Mouse (Mus musculus): ENCODE data around the gene Hnf4a. TPM values are rescaled to one million over a fixed set of nuclear protein-coding genes. Genes with fewer than 3 reads are reported as not detected.
A peak's percentile ranks its signal among the peaks of the same experiment; 100 is the strongest.

Hnf4a gene
- polyA plus RNA-seq, 1 experiment from 2014 or later: 18.9 TPM

DNA sequence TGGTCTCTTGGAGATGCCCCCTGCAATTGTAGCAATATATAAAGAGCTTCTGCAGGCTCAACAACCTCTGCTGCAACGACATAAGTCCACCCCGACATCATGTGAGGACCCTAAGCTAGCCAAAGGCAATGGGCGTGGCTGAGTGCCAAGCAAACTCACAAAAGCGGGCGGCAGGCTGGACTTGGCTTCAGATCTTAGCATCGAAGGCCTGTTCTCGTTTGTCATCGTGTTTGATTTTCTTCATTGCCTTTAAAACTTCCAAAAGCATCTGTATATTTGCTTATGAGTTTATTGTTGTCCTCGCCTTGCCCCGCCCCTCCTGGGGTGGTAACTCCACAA, 77.4 kb downstream of the Hnf4a start:
- no peaks in the 10 kb centered on the region for H3K9me3 ChIP-seq (ENCODE audit: control insufficient read depth, low read depth, low read length)
- H3K4me1 ChIP-seq (ENCODE audit: control insufficient read depth, insufficient read depth, low read length): no peaks in the 10 kb centered on the region
- WGBS: 77% methylated on average over 10 of the region's 10 CpGs
- no peaks in the 10 kb centered on the region for H3K36me3 ChIP-seq (ENCODE audit: control insufficient read depth, insufficient read depth, low read length)
- ATAC-seq (ENCODE audit: insufficient number of reproducible peaks, insufficient read depth, low FRiP score, low read depth): no peak
- no peak overlapping the region for H3K4me3 ChIP-seq (ENCODE audit: low read depth, low read length)
- no peak overlapping the region for H3K27ac ChIP-seq (ENCODE audit: low read length)
- H3K4me2 ChIP-seq (replicated peaks; ENCODE audit: low read depth, low read length): no peak overlapping the region
- no peak overlapping the region for H3K9ac ChIP-seq (replicated peaks; ENCODE audit: low read depth, low read length)
- no peaks in the 10 kb centered on the region for H3K27me3 ChIP-seq (ENCODE audit: control insufficient read depth, insufficient read depth, low read length)

DNA sequence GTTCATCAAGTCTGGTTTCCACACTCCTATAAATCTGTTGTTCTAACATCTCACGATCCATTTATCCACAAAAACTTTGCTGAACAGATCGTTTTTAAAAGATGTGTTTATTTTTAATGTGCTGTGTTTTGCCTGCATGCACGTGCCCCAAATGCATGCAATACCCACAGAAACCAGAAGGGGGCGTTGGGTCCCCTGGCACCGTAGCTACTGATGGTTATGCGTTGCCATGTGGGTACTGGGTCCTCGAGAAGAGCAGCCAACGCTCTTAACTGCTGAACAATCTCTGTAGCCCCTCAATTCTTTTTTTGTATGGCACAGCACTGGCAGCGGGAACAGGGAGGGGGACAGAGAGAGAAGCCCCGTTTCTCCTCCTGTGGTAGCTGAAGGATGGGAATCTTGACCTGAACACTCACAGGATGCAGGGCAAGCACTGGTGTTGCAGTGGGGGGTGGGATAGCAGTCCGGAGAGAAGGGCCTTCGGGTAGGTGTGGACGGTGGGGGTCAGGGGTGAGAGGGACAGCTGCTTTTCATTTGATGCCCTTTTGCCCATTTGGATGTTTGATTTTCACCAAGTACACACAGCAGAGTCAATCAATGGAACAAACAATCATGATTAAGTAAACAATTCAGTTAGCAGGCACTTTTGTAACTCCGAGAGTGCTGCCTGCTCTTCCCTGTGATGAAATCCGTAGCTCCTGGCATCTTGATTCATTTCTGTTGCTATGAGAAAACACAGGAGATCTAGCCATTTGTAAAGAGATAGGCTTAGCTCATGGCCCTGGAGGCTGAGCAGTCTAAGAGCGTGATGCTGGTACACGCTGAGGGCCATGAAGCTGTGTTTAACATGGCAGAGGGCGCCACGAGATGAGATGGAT, 80.0 kb downstream of the Hnf4a start:
- Histone ChIP-seq H3K4me3 (ENCODE audit: low read depth, low read length) (no peak overlapping the region), H3K9me3 (ENCODE audit: control insufficient read depth, low read depth, low read length) (no peaks in the 10 kb centered on the region), H3K4me2 (replicated peaks; ENCODE audit: low read depth, low read length) (no peak overlapping the region), H3K27me3 (ENCODE audit: control insufficient read depth, insufficient read depth, low read length) (no peaks in the 10 kb centered on the region), H3K36me3 (ENCODE audit: control insufficient read depth, insufficient read depth, low read length) (no peaks in the 10 kb centered on the region), H3K27ac (ENCODE audit: low read length) (no peak overlapping the region), H3K9ac (replicated peaks; ENCODE audit: low read depth, low read length) (no peak overlapping the region), H3K4me1 (ENCODE audit: control insufficient read depth, insufficient read depth, low read length) (no peaks in the 10 kb centered on the region)
- 33% methylated on average over 19 of the region's 19 CpGs for WGBS
- ATAC-seq (ENCODE audit: insufficient number of reproducible peaks, insufficient read depth, low FRiP score, low read depth): no peak

DNA sequence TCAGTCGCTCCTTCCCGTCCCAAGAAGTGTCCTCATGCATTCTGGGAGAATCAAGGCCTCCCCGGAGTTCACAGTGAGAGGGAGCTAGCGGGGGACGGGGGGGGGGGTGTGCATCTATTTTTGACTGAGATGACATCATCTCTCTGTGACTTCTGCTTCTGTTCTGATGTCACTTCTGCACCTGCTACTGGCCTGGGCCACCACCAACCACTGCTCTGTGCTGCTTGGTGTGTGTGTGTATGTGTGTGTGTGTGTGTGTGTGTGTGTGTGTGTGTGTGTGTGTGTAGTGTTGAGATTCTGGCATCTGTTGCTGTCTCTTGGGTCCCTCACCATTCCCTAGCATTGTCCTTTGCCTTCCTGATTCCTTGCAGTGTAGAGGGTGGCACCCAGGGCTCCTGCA, 80.9 kb downstream of the Hnf4a start:
- Histone ChIP-seq H3K4me2 (replicated peaks; ENCODE audit: low read depth, low read length) (no peak overlapping the region), H3K27me3 (ENCODE audit: control insufficient read depth, insufficient read depth, low read length) (no peaks in the 10 kb centered on the region), H3K27ac (ENCODE audit: low read length) (no peak overlapping the region), H3K4me3 (ENCODE audit: low read depth, low read length) (no peak overlapping the region), H3K9me3 (ENCODE audit: control insufficient read depth, low read depth, low read length) (no peaks in the 10 kb centered on the region), H3K9ac (replicated peaks; ENCODE audit: low read depth, low read length) (no peak overlapping the region), H3K36me3 (ENCODE audit: control insufficient read depth, insufficient read depth, low read length) (no peaks in the 10 kb centered on the region), H3K4me1 (ENCODE audit: control insufficient read depth, insufficient read depth, low read length) (no peaks in the 10 kb centered on the region)
- ATAC-seq (ENCODE audit: insufficient number of reproducible peaks, insufficient read depth, low FRiP score, low read depth): no peak
- WGBS: 68% methylated on average over 5 of the region's 5 CpGs

DNA sequence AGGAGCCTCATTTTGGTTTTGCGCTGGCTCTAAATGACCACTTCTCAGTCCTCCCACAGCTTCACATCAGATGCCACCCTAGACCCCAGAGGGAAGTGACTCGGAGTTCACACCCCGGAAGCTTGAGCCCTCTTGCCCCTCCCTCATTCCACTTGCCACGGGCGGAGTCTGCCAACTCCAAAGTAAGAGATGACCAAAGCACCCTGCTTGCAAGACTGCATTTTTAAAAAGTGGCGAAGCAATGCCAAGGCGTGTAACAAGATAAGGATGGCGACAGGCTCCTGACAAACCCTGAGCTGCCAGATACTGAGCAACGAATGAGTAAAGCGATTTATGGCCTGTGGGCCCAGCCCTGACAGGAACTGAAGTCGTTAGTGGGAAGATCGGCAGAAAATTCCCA, 83.6 kb downstream of the Hnf4a start:
- no peaks in the 10 kb centered on the region for H3K36me3 ChIP-seq (ENCODE audit: control insufficient read depth, insufficient read depth, low read length)
- H3K4me3 ChIP-seq (ENCODE audit: low read depth, low read length): no peak overlapping the region
- WGBS: 58% methylated on average over 12 of the region's 12 CpGs
- peaks cover 3% of the 10 kb centered on the region; the same call in 1 of the 2 replicates for H3K4me1 ChIP-seq (ENCODE audit: control insufficient read depth, insufficient read depth, low read length)
- no peaks in the 10 kb centered on the region for H3K9me3 ChIP-seq (ENCODE audit: control insufficient read depth, low read depth, low read length)
- no peak overlapping the region for H3K9ac ChIP-seq (replicated peaks; ENCODE audit: low read depth, low read length)
- H3K27me3 ChIP-seq (ENCODE audit: control insufficient read depth, insufficient read depth, low read length): no peaks in the 10 kb centered on the region
- H3K4me2 ChIP-seq (replicated peaks; ENCODE audit: low read depth, low read length): no peak overlapping the region
- H3K27ac ChIP-seq (ENCODE audit: low read length): no peak overlapping the region
- no peak for ATAC-seq (ENCODE audit: insufficient number of reproducible peaks, insufficient read depth, low FRiP score, low read depth)

DNA sequence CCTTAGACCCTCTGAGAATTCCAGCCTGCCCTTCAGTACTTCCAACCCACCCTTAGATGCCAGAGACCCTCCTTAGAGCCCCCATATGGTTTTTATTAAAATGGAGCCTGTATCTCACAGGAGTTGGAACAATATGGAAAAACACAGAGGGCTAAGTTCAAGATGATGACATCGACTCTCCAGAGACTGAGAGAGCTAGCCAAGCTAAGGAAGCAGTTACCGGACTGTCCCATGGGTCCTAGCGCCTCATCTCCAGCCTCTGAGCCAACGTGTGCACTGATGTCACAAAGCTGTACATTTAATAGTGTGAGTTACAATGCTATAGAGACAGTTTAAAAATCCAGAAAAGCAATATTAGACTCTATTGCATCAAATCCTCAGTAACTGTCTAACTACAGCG, 84.4 kb downstream of the Hnf4a start:
- Histone ChIP-seq H3K27me3 (ENCODE audit: control insufficient read depth, insufficient read depth, low read length) (no peaks in the 10 kb centered on the region), H3K36me3 (ENCODE audit: control insufficient read depth, insufficient read depth, low read length) (no peaks in the 10 kb centered on the region), H3K4me3 (ENCODE audit: low read depth, low read length) (no peak overlapping the region), H3K9me3 (ENCODE audit: control insufficient read depth, low read depth, low read length) (no peaks in the 10 kb centered on the region), H3K4me2 (replicated peaks; ENCODE audit: low read depth, low read length) (no peak overlapping the region), H3K9ac (replicated peaks; ENCODE audit: low read depth, low read length) (no peak overlapping the region), H3K27ac (ENCODE audit: low read length) (no peak overlapping the region), H3K4me1 (ENCODE audit: control insufficient read depth, insufficient read depth, low read length) (peaks cover 4% of the 10 kb centered on the region; the same call in 1 of the 2 replicates)
- no peak for ATAC-seq (ENCODE audit: insufficient number of reproducible peaks, insufficient read depth, low FRiP score, low read depth)
- WGBS: 73% methylated on average over 5 of the region's 5 CpGs

DNA sequence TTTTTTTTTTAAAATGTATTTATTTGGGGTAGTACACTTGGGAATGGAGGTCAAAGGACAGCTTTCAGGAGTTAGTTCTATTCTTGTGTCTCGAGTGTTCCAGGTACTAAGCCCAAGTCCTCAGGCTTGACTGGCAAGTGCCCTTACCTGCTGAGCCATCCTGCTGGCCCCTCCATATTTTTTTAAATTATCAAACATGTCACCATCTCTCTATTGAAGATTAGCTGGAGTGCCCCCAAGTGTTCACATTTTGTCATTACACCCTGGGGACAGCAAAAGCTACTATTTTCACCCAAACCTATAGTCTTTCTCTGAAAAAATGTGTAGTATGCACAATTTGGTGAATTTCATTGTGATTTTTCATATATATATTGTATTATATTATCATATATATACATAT, 85.5 kb downstream of the Hnf4a start:
- H3K27ac ChIP-seq (ENCODE audit: low read length): no peak overlapping the region
- H3K9me3 ChIP-seq (ENCODE audit: control insufficient read depth, low read depth, low read length): no peaks in the 10 kb centered on the region
- H3K27me3 ChIP-seq (ENCODE audit: control insufficient read depth, insufficient read depth, low read length): no peaks in the 10 kb centered on the region
- H3K4me1 ChIP-seq (ENCODE audit: control insufficient read depth, insufficient read depth, low read length): peaks cover 8% of the 10 kb centered on the region; the same call in 1 of the 2 replicates
- 70% methylated on average over 1 of the region's 1 CpGs for WGBS
- no peak for ATAC-seq (ENCODE audit: insufficient number of reproducible peaks, insufficient read depth, low FRiP score, low read depth)
- no peak overlapping the region for H3K4me2 ChIP-seq (replicated peaks; ENCODE audit: low read depth, low read length)
- no peaks in the 10 kb centered on the region for H3K36me3 ChIP-seq (ENCODE audit: control insufficient read depth, insufficient read depth, low read length)
- H3K4me3 ChIP-seq (ENCODE audit: low read depth, low read length): no peak overlapping the region
- no peak overlapping the region for H3K9ac ChIP-seq (replicated peaks; ENCODE audit: low read depth, low read length)

DNA sequence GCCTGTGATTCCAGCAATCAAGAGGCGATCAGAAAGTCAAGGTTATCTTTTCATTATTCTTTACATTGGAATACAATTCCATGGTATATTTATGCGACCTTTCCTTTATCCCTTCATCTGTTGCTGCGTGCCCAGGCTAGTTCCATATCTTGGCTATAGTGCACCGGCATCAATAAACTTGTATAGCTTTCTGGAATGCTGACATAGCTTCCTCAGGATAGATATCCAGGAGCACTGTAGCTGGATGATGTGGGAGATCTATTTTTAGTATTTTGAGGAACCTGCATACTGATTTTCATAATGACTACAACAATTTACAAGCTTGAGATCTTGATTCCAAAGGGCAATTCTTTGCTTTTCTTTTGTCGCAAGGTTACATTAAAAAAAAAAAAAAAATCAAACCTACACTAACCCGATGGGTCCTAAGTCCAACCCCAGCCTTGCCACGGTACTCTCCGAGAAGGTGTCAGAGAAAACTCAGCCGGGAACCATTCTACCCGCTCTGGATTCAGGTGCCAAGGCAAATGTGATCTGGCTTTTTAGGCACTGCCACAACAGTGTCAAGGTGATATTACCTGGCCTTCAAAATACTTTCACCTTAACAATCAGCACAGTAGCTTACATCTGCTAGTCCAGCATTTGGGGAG, 87.2 kb downstream of the Hnf4a start:
- peaks cover 8% of the 10 kb centered on the region; the same call in 1 of the 2 replicates for H3K4me1 ChIP-seq (ENCODE audit: control insufficient read depth, insufficient read depth, low read length)
- H3K9ac ChIP-seq (replicated peaks; ENCODE audit: low read depth, low read length): no peak overlapping the region
- 85% methylated on average over 10 of the region's 10 CpGs for WGBS
- no peak overlapping the region for H3K4me2 ChIP-seq (replicated peaks; ENCODE audit: low read depth, low read length)
- H3K4me3 ChIP-seq (ENCODE audit: low read depth, low read length): no peak overlapping the region
- ATAC-seq (ENCODE audit: insufficient number of reproducible peaks, insufficient read depth, low FRiP score, low read depth): no peak
- H3K27ac ChIP-seq (ENCODE audit: low read length): no peak overlapping the region
- no peaks in the 10 kb centered on the region for H3K36me3 ChIP-seq (ENCODE audit: control insufficient read depth, insufficient read depth, low read length)
- H3K27me3 ChIP-seq (ENCODE audit: control insufficient read depth, insufficient read depth, low read length): no peaks in the 10 kb centered on the region
- H3K9me3 ChIP-seq (ENCODE audit: control insufficient read depth, low read depth, low read length): no peaks in the 10 kb centered on the region

DNA sequence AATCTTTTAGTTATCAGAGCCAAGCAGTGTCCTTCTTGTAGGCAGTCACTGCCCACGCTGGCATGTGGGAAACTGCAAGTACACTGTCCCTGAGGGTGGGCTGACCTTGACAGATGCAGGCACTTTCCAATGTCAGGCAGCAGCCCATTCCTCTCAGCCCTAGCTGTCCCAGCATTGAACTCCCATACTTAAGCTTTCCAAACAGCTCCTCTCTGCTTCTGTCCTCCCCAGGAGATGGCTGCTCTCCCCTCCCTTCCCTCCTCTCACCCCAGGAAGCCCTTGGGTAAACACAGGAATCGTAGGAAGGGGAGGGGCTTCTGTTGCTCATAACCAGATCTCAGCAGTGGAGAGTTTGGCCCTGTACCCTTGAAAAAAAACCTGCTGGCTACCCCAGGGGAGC, 88.5 kb downstream of the Hnf4a start:
- WGBS: 4% methylated on average over 2 of the region's 2 CpGs
- H3K27ac ChIP-seq (ENCODE audit: low read length): peak overlapping the region; percentile 13; the same call in 1 of the 2 replicates
- peak; percentile 36; the same call in 1 of the 2 replicates for ATAC-seq (ENCODE audit: insufficient number of reproducible peaks, insufficient read depth, low FRiP score, low read depth)

More for the DNA sequence above, 88.5 kb downstream of the Hnf4a start:
- no peaks in the 10 kb centered on the region for H3K36me3 ChIP-seq (ENCODE audit: control insufficient read depth, insufficient read depth, low read length)
- H3K4me1 ChIP-seq (ENCODE audit: control insufficient read depth, insufficient read depth, low read length): peaks cover 8% of the 10 kb centered on the region; the same call in 1 of the 2 replicates
- no peaks in the 10 kb centered on the region for H3K9me3 ChIP-seq (ENCODE audit: control insufficient read depth, low read depth, low read length)
- no peak overlapping the region for H3K4me3 ChIP-seq (ENCODE audit: low read depth, low read length)
- H3K27me3 ChIP-seq (ENCODE audit: control insufficient read depth, insufficient read depth, low read length): no peaks in the 10 kb centered on the region
- no peak overlapping the region for H3K4me2 ChIP-seq (replicated peaks; ENCODE audit: low read depth, low read length)
- no peak overlapping the region for H3K9ac ChIP-seq (replicated peaks; ENCODE audit: low read depth, low read length)

Data from stomach, embryonic 14.5 days (tissue).